Mouse (Mus musculus): Measurements from ENCODE around the gene Cdkn2d. TPM values are rescaled to one million over a fixed set of nuclear protein-coding genes. Genes with fewer than 3 reads are reported as not detected.

Gene Cdkn2d
- polyA plus RNA-seq, 1 experiment = 98.6 TPM

DNA sequence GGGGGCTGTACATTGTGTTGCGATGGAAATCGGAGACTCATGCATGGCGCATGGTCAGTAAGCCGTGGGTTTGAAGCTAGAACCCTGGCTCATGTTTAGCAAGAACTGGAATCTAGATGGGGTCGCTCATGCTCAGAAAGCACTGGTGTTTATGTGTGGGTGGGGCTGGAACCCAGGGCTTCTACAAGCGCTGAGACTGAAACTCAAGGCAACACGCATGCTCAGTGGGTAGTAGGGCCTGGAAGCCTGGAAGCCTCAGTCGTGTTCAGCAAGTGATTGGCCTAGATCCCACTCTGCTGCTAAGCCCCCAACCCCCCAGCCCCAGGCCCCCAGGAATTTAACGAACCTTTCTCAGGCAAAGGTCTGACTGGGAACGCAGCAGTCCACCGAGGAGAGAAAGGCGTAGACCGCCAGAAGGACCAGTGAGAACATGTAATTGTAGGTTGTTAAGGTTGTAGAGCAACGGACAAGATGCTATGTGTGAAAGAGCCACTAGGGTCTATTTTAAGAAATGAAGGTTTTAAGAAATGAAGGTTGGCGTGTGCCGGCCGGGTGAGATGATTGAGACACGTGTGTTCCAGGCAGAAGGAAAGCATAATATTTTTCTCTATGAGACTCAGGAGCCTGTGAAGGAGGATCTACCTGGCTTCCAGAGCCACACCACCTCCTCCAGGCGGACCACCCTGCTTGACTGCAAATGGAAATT lies 31.2 kb upstream of the Cdkn2d start:
- Histone ChIP-seq H3K27ac (ENCODE audit: control insufficient read depth, insufficient read depth, low read depth, low read length) (peak overlapping the region; percentile 52; the same call in 1 of the 2 replicates), H3K4me3 (ENCODE audit: control insufficient read depth, low read depth, low read length) (peak overlapping the region; percentile 87), H3K27me3 (ENCODE audit: control insufficient read depth, insufficient read depth, low read length) (no peaks in the 10 kb centered on the region), H3K36me3 (ENCODE audit: control insufficient read depth, insufficient read depth, low read length) (no peaks in the 10 kb centered on the region), H3K4me1 (ENCODE audit: control insufficient read depth, insufficient read depth, low read length) (peaks cover 20% of the 10 kb centered on the region)
- TF ChIP-seq POLR2A (IDR thresholded peaks at IDR 0.05; ENCODE audit: control insufficient read depth, low read depth, low read length) = no peak; the same call in 1 of the 2 replicates
- no peak for TF ChIP-seq CTCF (IDR thresholded peaks at IDR 0.05; ENCODE audit: control insufficient read depth, insufficient read depth, insufficient replicate concordance, low read depth, low read length)

DNA sequence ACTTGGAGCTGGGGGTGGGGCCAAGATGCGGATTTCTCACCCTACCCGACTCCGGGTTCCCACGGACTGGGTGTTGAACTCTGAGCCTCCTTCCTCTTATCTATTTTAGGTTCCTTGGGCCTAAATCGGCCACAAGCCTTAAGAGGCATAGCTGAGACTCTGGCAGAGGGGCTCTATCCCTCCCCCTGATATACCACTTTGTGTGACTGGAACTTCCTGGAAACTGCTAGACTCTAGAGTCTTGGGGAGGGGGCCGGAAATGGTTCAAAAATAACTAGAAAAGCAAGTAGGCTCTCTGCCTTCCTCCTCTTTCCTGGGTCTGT lies 30.3 kb upstream of the Cdkn2d start:
- no peak overlapping the region; the same call in 1 of the 2 replicates for H3K27ac ChIP-seq (ENCODE audit: control insufficient read depth, insufficient read depth, low read depth, low read length)
- H3K36me3 ChIP-seq (ENCODE audit: control insufficient read depth, insufficient read depth, low read length) = no peaks in the 10 kb centered on the region
- no peak for TF ChIP-seq POLR2A (IDR thresholded peaks at IDR 0.05; ENCODE audit: control insufficient read depth, low read depth, low read length)
- no peak for TF ChIP-seq CTCF (IDR thresholded peaks at IDR 0.05; ENCODE audit: control insufficient read depth, insufficient read depth, insufficient replicate concordance, low read depth, low read length)
- H3K4me1 ChIP-seq (ENCODE audit: control insufficient read depth, insufficient read depth, low read length) = peaks cover 20% of the 10 kb centered on the region
- H3K4me3 ChIP-seq (ENCODE audit: control insufficient read depth, low read depth, low read length) = peak overlapping the region; percentile 87
- H3K27me3 ChIP-seq (ENCODE audit: control insufficient read depth, insufficient read depth, low read length) = no peaks in the 10 kb centered on the region

DNA sequence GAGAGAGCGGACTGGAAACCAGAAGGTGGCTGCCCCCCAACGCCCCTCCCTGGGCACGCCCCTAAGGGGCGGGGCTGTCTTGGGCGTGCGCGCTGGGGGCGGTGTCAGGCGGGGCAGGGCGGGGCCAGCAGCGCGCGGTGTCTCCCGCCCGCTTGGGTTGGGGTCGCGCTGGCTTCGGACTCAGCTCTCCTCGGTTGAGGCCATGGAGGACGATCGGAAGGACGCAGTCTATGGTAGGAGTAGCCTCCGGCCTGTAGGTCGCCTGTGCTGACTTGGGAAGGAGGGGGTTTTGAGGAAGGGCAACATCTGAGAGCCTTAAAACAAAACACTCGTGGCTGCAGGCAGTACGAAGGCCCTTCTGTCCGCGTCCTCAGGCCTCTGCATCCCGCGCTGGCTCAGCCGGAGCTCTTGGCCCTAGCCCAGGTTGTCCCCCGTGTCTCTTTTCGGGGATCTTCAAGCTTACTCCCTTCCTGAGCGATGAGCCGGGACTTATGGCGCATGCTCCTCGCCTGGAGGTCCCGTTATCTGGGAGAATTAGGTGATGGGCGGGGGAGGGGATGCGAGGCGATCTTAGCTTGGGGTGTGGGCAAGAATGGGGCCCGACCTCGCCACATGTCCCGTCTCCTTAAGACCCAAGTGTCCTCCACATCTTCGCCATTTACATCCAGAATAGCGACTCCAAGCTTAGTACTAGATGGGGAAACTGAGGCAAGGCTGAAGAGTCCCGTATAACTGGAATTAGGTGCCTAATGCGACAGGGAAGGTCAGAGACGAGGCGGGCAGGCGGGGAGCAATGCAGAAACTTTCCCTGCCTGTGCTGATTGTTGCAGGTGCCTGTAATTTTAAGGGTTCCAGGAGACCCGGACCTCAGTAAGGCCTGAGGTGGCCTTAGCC lies 29.7 kb upstream of the Cdkn2d start, which contains the start of gene Slc44a2:
Gene Slc44a2, plus strand, starts transcription at position 80 of the 894 bp plus-strand sequence.
- H3K27ac ChIP-seq (ENCODE audit: control insufficient read depth, insufficient read depth, low read depth, low read length) = peak within 1 kb of the TSS; percentile 73
- H3K36me3 ChIP-seq (ENCODE audit: control insufficient read depth, insufficient read depth, low read length) = no peaks in the 10 kb centered on the region
- TF ChIP-seq CTCF (IDR thresholded peaks at IDR 0.05; ENCODE audit: control insufficient read depth, insufficient read depth, insufficient replicate concordance, low read depth, low read length) (no peak), POLR2A (IDR thresholded peaks at IDR 0.05; ENCODE audit: control insufficient read depth, low read depth, low read length) (peak; percentile 60)
- H3K27me3 ChIP-seq (ENCODE audit: control insufficient read depth, insufficient read depth, low read length) = no peaks in the 10 kb centered on the region
- peaks cover 20% of the 10 kb centered on the region for H3K4me1 ChIP-seq (ENCODE audit: control insufficient read depth, insufficient read depth, low read length)
- H3K4me3 ChIP-seq (ENCODE audit: control insufficient read depth, low read depth, low read length) = peak within 1 kb of the TSS; percentile 87

DNA sequence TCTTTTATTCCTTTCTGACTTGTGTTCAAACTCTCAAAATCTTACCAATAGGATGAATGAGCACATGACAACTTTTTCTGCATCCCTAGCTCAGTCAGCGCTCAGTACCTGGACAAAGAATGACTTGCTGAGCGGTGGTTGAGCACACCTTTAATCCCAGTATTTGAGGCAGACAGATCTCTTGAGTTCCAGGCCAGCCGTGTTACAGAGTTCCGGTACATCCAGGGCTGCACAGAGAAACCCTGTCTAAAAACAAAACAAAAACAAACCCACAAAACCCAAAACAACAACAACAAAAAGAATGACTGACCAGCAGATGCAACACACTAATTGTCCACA lies 29.0 kb upstream of the Cdkn2d start:
- peak overlapping the region; percentile 87 for H3K4me3 ChIP-seq (ENCODE audit: control insufficient read depth, low read depth, low read length)
- TF ChIP-seq POLR2A (IDR thresholded peaks at IDR 0.05; ENCODE audit: control insufficient read depth, low read depth, low read length) (no peak), CTCF (IDR thresholded peaks at IDR 0.05; ENCODE audit: control insufficient read depth, insufficient read depth, insufficient replicate concordance, low read depth, low read length) (no peak)
- no peaks in the 10 kb centered on the region for H3K27me3 ChIP-seq (ENCODE audit: control insufficient read depth, insufficient read depth, low read length)
- peak overlapping the region; percentile 68; the same call in 1 of the 2 replicates for H3K27ac ChIP-seq (ENCODE audit: control insufficient read depth, insufficient read depth, low read depth, low read length)
- no peaks in the 10 kb centered on the region for H3K36me3 ChIP-seq (ENCODE audit: control insufficient read depth, insufficient read depth, low read length)
- peaks cover 20% of the 10 kb centered on the region for H3K4me1 ChIP-seq (ENCODE audit: control insufficient read depth, insufficient read depth, low read length)

DNA sequence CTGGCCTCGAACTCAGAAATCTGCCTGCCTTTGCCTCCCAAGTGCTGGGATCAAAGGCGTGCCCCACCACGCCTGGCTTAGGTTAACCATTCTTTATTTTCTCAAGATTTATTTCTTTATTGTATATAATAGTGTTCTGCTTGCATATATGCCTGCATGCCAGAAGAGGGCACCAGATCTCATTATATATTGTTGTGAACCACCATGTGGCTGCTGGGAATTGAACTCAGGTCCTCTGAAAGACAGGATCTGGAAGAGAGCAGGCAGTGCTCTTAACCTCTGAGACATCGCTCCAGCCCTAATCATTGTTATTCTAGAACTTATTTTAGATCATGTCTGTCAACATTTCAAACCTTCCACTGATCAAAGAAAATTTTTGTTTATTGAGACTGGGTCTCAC lies 28.3 kb upstream of the Cdkn2d start:
- H3K36me3 ChIP-seq (ENCODE audit: control insufficient read depth, insufficient read depth, low read length) = no peaks in the 10 kb centered on the region
- H3K4me3 ChIP-seq (ENCODE audit: control insufficient read depth, low read depth, low read length) = no peak overlapping the region; the same call in 1 of the 2 replicates
- H3K27ac ChIP-seq (ENCODE audit: control insufficient read depth, insufficient read depth, low read depth, low read length) = no peak overlapping the region
- peaks cover 20% of the 10 kb centered on the region for H3K4me1 ChIP-seq (ENCODE audit: control insufficient read depth, insufficient read depth, low read length)
- H3K27me3 ChIP-seq (ENCODE audit: control insufficient read depth, insufficient read depth, low read length) = no peaks in the 10 kb centered on the region
- TF ChIP-seq CTCF (IDR thresholded peaks at IDR 0.05; ENCODE audit: control insufficient read depth, insufficient read depth, insufficient replicate concordance, low read depth, low read length) (no peak), POLR2A (IDR thresholded peaks at IDR 0.05; ENCODE audit: control insufficient read depth, low read depth, low read length) (no peak)

DNA sequence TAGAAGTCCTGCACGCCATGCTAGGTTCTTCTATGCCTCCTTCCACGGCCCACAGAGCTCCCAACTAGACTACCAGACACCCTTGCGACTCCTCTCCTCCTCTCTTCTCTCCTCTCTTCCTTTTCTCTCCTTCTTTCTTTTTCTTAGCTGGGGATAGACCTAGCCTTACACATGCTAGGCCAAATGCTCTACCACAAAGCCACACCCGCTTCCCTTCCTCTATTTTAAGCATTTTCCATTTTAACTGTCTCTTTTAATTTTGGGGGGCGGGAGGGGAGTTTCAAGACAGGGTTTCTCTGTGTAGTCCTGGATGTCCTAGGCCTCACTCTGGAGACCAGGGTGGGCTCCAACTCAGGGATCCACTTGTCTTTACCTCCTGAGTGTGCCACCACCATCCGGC lies 27.6 kb upstream of the Cdkn2d start:
- H3K27me3 ChIP-seq (ENCODE audit: control insufficient read depth, insufficient read depth, low read length) = no peaks in the 10 kb centered on the region

DNA sequence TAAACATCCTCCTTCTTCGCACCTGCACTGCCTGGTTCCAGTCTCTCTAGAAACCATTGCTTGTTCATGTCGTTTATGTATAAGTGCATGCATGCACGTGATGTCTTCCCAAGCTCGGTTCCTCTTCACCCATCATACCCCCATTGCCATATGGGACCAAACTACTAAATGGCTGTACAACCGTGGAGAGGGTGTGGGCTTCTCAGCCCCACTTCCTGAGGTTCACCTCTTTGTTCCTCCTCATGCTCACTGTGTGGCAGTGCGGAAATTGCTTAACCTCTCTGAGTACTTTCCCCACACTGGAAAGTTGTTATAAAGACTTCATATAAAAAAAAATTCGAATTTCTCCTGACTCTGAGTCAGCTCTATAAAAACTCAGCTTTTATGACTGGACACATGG lies 25.5 kb upstream of the Cdkn2d start:
- no peak for TF ChIP-seq CTCF (IDR thresholded peaks at IDR 0.05; ENCODE audit: control insufficient read depth, insufficient read depth, insufficient replicate concordance, low read depth, low read length)
- TF ChIP-seq POLR2A (IDR thresholded peaks at IDR 0.05; ENCODE audit: control insufficient read depth, low read depth, low read length) = no peak
- H3K4me1 ChIP-seq (ENCODE audit: control insufficient read depth, insufficient read depth, low read length) = peaks cover 21% of the 10 kb centered on the region
- H3K27ac ChIP-seq (ENCODE audit: control insufficient read depth, insufficient read depth, low read depth, low read length) = no peak overlapping the region
- no peaks in the 10 kb centered on the region for H3K27me3 ChIP-seq (ENCODE audit: control insufficient read depth, insufficient read depth, low read length)
- H3K36me3 ChIP-seq (ENCODE audit: control insufficient read depth, insufficient read depth, low read length) = no peaks in the 10 kb centered on the region
- H3K4me3 ChIP-seq (ENCODE audit: control insufficient read depth, low read depth, low read length) = no peak overlapping the region

More for the DNA sequence above, 27.6 kb upstream of the Cdkn2d start:
- no peak overlapping the region for H3K4me3 ChIP-seq (ENCODE audit: control insufficient read depth, low read depth, low read length)
- no peak overlapping the region for H3K27ac ChIP-seq (ENCODE audit: control insufficient read depth, insufficient read depth, low read depth, low read length)
- H3K4me1 ChIP-seq (ENCODE audit: control insufficient read depth, insufficient read depth, low read length) = peaks cover 20% of the 10 kb centered on the region
- H3K36me3 ChIP-seq (ENCODE audit: control insufficient read depth, insufficient read depth, low read length) = no peaks in the 10 kb centered on the region
- TF ChIP-seq POLR2A (IDR thresholded peaks at IDR 0.05; ENCODE audit: control insufficient read depth, low read depth, low read length) (no peak), CTCF (IDR thresholded peaks at IDR 0.05; ENCODE audit: control insufficient read depth, insufficient read depth, insufficient replicate concordance, low read depth, low read length) (no peak)

Data from testis, adult 2 months (tissue).